Mouse (Mus musculus) c-Kit-positive CD71-positive TER-119-positive erythroid progenitor cells, embryonic 14.5 days (primary cell): ENCODE measurements at regions not wholly inside any gene's neighbourhood (a gene's known extent, or its start where the extent isn't known, plus 50 kb on each side); places are given as distances from the start of the nearest gene placed in this dataset.
A peak's percentile ranks its signal among the peaks of the same experiment; 100 is the strongest.

Experiments used
- DNase-seq: peaks from one replicate; pipeline ENCODE4 v3.0.0-alpha.2; 2013; ENCODE audit warnings: low spot score

DNA sequence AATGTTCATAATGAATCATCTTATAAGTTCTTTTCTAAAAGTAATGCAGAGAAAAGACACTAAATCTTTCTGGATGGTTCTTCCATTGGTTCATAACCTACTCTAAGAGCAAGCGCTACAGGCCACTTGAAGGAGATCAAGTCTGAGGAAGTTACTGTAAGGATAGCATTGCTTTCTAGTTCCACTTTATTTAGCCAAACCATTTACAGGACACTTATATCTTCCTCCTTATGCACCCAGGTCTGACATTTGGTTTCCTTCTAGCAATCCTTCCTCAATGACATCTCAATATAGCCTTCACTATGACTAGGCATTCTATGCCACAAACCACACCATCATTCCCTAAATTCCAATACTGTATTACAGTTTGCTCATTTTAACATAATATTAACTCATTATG, 316.0 kb downstream of the Gm11361 start:
- DNase-seq: no peak

DNA sequence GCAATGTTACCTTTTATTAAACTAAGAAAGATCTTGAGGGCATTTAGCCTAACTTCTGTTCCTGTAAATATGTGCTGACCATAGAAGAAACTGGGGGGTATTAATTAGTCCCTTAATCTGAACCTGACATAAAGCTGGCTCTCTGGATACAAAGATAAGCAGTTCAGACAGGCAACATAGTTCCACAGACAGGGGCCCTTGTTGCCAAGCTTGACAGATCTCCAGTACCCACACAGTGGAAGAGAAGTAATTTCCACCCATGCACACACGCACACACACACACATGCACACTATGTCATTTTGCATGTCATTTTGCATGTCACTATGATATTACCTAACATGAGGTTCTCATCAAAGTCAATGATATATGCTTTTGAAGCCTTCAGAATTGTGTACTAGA, 315.1 kb downstream of the Gm11361 start:
- no peak for DNase-seq

DNA sequence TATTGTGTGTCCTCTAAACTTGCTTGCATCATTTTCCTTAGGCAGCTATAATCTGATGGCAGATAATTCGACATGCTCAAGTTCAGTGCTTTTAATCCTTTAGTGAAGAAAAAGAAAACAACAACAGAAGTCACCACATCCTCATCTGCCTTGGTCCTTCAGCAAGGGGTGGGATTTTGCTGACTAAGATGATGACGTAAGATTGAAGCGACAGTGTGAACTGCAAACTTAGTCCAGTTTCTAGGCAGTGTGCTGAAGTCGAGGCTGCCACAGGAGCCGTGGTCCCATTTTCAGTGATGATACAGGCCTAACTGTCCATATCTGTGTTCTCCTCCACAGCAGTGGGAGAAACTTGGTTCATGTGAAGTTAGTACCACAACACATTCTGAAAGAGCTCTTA, 314.4 kb downstream of the Gm11361 start:
- DNase-seq: no peak

DNA sequence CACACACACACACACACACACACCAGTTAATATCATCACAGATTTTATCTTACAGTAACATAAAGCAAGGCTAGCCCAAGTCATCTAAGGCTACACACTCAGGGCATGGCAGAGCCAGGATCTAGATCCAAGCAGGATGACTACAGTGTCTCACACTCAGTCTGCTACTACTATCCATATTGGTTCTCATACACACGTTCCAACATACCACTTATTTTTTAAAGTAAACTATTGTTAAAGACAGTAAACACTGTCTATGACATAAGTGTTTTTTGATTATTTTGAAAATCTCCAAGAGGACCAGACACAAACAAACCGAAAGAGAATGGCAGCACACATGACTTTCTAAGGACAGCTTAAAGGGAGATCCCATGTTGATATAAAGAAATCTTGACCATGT, 306.3 kb downstream of the Gm11361 start:
- DNase-seq: no peak

DNA sequence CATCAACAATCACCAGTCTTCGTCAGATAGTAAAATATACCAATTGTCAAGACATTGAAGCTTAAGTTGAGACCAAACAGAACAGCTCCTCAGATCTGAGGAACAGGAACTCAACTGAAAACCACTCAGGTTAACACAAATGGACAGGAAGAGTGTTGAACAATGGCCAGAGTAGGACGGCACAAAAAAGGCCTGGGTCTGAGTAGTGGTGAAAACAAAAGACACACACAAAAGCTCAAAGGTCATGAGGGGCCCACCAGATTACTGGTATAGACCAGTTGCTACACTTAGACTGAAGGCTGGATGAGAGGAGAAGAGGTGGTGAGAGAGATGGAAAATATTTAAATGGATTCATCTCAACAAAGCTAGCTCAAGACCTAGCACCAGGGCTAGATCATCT, 302.8 kb downstream of the Gm11361 start:
- no peak for DNase-seq

DNA sequence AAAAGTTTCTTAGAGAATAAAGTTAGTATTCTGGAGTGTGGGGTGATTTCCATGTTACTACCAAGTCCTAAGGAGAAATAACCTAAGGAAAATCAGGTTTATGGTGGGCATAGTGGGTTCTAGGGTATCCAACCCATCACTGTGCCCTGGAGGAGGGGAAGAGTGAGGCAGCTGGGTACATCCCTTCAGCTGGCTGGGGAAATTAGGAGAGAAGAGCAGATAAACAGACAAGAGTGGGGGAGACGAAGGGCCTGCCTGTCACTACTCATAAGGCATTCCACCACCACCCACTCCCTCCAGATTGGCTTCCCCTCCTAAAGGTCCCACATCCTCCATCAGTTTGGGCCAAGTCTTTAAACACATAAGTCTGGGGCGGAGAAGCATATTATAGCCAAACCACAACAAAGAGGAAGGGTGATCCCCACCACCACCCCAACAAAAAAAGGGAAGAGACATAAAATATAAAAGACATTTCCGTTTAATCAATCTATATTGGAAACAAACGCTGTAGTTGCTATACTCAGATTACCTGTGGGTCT, 299.8 kb downstream of the Gm11361 start:
- no peak for DNase-seq

DNA sequence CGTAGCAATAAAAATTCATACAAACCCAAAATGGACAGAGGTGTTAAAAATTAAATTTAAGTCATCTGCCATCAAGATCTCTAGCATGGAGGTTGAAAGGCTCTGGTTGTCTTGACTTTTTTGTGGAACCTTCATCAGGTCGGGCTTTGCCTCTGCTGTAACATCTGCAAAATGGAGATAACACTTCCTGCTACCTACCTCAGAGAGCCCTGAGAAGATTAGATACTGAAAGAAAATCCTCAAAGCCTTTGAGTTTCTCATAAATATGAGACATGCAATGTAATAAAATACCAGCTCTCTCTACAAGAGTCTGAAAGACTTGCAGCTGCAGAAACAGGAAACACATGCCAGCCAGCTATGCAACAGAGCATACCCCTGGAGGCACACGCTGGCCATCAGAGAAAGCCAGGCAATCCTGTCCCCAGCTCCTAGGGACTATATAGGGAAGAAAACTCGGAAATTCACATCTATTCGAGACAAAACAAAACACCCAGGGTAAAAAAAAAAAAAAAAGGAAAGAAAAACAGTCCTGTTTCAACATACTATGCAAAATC, 299.1 kb downstream of the Gm11361 start:
- peak; percentile 51 for DNase-seq

DNA sequence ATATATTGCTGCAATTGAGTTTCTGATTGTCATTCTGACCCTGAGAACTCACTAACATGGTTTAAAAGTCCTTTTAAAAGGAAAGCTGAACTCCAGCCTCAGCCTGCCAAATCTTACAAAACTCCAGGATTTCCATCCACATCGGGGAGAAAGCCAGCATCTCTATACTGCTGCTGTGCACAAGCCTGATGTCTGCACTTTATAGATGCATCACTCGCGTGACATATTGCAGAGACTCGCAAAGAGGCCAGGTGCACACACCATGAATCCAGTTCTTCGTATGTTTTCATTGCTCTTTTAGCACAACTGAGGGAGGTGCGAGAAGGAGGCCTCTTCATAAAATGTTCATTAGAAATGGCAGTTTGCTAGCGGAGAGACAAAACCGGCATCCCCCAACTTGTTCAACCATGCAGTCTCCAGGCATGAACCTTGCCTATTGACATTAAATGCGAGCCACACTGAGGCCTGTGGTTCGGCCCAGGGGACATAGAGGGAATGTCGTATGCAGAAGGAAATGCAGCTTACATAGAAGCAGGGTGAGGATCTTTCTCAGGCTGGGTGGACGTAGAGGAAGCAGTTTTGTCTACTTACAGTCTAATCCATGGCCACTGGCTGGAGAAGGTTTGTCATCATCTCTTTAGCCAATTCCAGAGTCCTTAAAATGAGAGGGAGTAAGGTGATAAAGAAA, 297.0 kb downstream of the Gm11361 start:
- no peak for DNase-seq

DNA sequence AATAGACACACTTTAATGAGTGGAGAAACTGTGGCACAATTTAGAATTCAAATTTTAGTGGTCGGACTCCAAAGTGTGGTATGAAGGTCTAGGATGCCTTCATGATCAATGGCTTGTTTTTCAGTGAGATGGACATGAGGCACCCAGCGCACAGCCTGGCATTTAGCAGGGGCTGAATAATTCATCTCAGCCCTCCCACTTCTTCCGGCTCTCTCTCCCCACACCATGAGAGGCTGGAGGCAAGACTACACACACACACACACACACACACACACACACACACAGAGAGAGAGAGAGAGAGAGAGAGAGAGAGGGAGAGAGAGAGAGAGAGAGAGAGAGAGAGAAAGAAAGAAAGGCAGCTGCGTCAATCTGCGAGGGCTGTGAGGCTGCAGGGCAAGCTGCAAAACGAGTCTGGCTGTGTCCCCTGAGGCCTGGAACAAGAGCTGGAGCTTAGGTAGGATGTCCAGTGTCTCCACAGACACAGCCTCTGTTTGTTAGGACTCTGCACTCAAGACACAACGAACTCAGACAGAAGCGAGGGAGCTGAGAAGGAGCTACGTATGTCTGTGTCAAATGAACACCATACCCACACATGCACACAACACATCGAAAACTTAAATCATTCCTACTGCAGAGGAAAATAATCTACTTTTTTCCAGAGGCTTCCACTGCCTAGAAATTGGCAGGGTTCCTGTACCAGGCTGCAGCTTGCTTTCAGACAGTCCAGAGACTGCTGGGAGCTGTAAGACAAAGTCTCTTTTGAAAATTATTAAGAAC, 295.8 kb downstream of the Gm11361 start:
- DNase-seq: no peak

DNA sequence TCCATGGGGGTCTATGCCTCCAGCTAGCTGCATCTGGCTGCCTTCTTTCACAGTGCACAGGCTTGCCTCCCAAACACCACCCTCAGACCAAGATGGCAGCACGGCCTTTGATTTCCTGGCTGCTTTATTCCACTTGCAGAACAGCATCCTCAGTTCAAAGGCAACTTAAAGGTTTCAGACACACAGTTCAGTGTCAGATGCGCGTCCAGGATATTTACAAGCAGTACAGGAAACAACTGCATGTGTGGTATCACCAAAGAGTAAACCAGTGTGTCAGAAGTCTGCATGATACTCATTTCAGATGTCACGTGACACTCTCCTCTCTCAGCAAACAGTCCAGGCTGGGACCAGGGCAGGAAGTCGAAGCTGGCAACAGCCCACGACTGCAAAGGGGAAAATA, 294.2 kb downstream of the Gm11361 start:
- DNase-seq: no peak

DNA sequence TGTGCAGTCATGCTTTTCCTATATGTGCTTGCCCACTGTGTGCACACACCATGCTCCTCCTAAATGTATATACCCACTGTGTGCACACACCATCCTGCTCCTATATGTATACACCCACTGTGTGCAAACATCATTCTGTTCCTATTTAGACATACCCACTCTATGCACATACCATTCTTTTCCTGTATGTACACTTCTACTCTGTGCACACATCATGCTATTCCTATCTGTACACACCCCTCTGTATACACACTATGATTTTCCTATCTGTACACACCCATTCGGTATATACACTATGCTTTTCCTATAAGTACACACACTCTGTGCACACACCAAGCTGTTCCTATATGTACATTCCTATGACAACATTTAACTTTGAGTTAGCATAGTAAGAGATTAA, 288.5 kb downstream of the Gm11361 start:
- no peak for DNase-seq

DNA sequence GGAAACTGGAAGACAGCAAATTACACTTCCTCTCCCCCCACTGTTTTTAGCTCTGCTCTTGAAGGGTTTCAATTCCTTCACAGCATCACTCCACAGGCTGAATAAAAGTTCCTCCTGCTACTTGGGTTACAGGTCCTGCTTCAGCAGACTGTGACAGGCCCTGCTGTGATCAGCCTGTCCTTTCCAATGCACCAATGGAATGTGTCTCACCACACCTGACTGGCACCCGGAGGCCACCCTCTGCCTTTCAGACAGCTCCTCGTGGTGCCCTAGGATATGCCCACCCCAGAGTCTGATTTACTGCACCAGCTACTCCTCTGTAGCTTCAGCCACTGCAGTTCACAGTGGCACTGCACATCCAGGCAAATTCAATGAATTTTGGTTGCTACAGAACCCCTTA, 288.0 kb downstream of the Gm11361 start:
- DNase-seq: no peak

DNA sequence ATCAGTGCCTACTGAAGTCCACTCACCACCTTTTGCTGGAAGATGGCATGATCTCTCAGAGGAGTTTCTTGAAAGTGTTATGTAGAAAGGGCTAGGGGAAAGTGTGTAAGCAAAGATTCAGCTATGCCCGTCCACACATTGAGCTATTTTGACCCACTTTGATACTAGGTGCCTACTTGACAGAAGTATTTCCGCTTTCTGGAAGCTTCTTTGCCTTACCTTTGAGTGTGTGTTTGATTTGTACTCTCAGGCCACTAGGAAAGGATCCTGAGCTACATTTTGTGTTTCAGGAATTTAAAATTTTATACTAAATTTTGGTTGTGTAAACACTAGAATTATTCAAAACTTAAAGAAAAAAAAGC, 287.5 kb downstream of the Gm11361 start:
- no peak for DNase-seq

DNA sequence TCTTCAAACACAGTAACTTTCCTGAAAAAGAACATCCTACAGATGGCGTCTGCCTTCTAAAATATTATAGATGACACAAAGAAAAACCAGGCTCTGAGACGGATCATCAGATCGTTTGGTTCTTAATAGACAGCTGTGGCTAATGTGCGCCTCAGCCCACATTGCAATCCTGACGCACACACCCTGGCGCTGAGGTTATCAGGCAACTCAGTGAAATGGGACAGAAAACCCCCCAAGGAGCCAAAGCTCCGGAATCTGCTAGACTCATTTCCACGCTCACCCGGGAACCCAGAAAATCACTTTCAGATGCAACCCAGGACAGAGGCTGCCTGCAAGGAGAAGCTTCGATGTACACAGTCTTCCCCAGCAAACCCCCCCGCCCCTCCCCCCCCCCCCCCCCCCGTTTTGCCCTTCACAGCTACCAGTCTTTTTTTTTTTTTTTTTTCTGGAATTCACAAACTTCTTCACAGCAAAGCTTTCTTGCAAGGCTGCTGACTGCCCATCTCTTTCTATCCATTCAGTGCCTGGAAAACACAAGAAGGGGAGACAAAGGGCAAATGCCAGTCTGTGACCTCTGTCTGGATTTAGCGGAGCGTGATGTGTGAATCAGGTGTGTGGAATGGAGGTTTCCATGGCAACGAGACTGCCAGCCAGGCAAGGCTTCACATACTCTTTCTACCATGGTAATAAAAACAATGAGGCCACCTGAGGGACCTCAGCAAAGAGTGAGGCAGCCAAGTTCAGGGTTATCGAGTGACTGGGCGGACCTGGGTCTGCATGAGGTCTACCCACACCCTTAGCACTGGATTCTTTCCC, 286.9 kb downstream of the Gm11361 start:
- no peak for DNase-seq

DNA sequence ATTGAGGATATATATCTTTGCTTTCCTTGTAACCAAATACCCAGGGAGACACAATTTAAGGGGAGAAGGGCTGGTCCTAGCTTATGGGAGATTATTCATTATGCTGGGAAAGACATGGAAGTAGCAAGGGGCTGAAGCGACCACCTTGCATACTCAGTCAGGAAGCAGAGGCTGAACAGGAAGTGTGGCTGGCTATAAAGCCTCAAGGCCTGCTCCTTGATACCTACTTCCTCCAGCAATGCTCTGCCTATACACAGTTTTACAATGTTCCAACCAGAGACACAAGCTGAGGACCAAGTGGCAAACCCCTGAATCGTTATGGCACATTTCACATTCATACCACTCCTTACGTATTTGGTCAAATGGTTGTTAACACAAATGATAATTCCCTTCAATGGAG, 284.3 kb downstream of the Gm11361 start:
- no peak for DNase-seq

DNA sequence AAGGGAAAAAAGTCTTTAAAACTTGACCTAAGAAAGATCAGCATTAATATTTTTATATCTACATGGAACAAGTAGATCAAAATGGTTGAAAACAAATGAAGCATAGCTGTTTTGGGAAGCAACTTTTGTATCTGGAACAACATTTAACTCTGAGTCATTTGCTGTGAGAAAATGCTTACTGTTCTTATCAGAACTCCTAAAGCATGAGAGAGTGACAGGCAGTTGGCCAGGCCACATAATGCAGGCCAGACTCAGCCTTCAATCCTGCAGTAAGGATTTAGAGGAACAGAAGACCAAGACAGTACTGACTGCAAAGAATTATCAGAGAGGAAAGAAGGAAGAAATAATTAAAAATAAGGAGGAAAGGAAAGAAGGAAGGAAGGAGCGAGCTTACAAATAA, 275.8 kb downstream of the Gm11361 start:
- no peak for DNase-seq

DNA sequence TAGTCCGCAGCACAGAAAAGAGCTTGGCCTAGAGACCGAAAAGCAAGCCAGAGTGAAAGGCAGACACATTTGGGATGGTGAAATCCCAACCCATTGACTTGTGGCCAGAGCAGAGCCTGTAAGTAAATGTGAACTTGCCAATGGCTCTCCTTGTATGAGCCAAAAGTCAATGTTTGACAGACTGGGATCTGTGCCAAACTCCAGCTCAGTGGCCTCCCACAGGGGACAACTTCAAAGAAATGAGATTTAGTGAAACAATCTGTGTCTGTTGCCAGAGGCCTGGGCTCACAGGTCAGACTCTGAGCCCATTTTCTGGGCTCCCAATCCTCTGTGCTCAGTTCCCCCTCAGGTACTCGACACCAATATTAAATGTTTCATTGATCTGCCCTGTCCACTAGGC, 274.9 kb downstream of the Gm11361 start:
- DNase-seq: no peak

DNA sequence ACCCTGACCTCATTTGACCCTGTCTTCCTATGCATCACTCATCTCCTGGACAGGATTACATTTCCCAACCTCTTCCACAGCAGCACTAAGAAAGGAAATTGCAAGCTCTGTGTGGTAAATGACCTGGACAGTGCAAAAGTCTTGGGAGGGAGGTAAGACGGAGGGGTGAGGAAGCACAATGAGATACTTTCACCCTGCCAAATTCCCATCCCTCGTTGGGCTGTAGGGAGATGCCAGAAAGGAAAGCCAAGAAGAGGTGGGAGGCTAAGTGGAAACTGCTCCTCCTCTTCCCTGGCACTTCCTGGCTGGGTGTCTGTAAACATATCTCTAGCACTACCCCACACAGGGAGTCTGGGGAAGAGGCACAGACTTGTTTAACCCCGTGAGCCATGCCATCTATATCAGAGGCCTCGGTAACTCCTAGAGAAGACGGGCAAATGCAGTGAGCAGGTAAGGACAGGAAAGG, 274.2 kb downstream of the Gm11361 start:
- DNase-seq: no peak

DNA sequence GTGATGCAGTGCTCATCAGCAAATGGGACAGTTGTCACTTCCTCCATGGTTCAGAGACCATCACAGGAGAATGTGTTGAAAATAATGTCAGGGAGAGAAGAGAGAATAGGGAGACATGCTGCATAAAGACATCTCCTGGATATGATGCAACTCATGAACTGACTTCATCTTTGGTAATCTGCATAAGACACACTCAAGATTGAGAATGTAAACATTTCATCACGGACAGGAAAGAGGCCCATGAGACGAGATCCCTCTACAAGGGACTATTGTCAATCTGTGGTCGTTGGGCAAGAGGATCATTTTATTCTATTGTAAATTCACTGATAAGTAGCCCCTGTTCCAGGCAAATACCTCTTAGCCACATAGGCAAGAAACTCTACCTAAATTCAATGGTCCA, 273.6 kb downstream of the Gm11361 start:
- no peak for DNase-seq

DNA sequence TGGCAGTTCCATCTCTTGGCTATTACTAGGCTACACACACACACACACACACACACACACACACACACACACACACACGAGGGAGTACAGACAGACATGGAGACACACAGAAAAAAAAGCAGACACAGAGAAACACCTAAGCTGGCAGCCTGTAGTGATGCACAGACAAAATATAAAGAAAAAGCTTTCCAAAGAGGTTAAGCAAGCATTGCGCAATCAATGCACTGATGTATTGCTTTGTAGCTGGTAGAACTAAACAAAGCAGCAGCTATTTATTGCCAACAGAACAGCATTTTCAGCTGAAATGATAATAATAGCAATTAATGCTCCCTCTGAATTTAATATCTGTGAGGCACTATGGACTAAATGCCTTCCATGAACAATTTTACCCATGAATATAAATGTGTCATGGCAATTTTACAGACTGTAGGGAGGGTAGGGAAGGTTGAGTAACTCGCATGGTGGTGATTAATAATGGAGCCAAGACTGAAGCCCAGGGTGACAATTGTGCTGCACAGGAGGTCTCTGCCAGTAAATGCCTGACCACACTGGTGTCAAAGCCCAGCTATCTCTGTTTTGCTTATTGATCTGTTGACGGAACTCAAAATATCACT, 271.7 kb downstream of the Gm11361 start:
- DNase-seq: no peak

DNA sequence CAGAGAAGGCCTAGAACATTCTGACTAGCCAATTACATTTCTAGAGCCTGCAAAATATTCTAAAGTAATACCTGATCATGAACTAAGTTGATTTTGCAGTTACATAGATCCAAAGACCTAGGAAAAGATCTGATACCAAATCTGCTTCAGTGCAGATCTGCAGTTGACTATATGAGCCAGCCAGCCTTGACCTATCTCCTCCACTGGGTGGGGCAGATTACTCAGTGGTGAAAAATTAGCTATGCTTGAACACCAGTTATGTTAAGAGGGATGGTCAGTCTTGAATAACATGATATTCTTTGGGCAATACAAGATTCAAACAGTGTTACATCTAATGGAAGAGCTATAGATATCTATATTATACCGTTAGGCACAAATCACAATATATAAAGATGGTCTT, 269.0 kb downstream of the Gm11361 start:
- DNase-seq: no peak

DNA sequence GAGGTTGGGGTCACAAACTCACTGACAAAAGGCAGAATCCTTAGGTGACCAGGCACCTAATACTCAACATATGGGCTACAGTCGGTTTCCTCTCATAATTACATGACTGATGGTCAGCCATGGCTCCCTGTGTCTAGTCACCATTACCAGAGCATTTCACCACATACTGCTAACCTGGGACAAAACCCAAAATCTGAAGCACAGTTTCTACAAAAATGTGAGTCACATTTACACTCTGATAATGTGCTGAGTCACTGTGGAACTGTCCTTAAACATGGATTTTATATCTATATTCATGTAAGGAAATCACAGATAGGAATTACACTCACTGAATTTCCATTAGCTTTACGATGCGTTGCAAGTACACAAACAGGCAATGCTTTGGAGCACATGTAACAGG, 267.1 kb downstream of the Gm11361 start:
- no peak for DNase-seq
